Mouse (Mus musculus): Measurements from ENCODE around the gene N4bp2l2.
"Not testable (repeated sequence)": the region's sequence is repeated elsewhere in the genome, so short reads cannot be mapped to it uniquely, and the experiment has no call there.

N4bp2l2 gene

DNA sequence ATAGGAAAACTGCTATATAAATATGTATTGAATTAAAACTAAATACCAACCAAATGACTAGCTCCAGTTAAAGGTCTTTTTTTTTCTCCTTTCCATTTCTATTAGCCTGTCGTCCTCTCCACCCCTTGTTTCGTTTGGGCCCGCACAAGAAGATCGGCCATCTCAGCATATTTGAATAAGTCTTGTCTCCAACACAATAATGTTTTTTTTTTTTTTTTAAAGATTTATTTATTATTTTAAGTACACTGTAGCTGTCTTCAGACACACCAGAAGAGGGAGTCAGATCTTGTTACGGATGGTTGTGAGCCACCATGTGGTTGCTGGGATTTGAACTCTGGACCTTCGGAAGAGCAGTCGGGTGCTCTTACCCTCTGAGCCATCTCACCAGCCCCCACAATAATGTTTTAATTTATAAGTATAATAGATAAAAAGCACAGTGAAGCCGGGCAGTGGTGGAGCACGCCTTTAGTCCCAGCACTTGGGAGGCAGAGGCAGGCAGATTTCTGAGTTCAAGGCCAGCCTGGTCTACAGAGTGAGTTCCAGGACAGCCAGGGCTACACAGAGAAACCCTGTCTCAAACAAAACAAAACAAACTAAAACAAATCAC is at the start of gene N4bp2l2:
TSS of gene N4bp2l2 (minus strand) at position 51 of the 607 bp plus-strand sequence.
- DNase-seq, result not testable (repeated sequence)

DNA sequence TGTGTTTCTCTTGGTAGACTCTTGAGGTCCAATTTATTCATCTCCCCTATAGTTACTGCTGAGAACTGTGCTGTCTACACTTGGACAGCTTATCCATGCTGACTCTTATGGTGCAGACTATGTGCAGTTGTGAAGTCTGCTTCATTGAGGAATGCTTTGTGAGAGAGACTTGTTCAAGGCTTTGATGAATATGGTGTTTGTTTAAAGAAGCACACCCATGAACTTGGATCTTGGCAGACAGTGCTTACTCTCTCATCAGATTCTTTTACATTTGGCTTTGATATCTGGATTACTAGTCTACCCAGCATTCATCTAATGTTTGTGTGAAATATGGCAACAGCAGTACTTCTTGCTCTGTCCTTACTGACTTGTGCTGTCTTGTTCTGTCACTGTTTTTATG is 47.4 kb upstream of the N4bp2l2 start:
- DNase-seq, result peak; percentile 52

DNA sequence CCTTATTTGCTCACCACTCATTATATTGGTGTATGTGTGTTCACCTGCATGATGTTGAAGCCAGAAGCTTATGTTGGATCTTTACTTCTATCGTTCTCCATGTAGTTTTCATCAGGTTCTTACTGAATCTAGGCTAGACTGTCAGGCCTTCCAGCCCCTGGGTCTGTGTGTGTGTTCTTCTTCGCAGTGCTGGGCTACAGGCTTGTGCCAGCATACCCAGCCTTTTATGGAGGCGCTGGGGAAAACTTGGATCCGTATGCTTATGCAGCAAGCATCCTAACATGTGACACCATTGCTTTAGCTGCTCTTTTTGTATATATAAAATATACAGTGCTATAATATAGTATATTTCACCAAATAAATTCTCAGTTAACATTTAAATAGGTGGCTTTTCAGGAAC is 45.5 kb upstream of the N4bp2l2 start:
- no peak for DNase-seq

DNA sequence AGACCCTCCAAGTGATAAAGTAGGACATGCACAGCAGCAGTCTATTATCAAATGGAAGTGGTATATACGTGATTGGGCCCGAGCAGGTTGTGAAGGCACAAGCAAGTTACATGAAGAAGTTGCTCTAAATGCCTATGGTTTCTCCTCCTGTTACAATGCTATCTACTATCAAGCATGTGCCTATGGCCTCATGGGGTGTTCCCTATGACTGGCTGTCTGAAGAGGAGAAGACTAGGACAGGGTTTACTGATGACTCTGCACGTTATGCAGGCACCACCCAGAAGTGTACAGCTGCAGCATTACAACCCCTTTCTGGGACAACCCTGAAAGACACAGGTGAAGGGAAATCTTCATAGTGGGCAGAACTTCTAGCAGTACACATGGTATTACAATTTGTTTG is 41.2 kb upstream of the N4bp2l2 start:
- not testable (repeated sequence) for DNase-seq

DNA sequence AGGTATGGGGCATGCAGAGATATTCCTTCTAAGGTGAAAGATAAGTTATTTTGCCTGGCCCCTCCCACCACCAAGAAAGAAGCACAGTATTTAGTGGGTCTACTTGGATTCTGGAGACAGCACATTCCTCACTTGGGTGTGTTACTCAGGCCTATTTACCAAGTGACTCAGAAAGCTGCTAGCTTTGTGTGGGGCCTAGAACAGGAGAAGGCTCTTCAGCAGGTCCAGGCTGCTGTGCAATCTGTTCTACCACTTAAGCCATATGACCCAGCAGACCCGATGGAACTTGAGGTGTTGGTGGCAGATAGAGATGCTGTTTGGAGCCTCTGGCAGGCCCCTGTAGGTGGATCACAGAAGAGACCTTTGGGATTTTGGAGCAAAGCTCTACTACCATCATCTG is 40.7 kb upstream of the N4bp2l2 start:
- not testable (repeated sequence) for DNase-seq

DNA sequence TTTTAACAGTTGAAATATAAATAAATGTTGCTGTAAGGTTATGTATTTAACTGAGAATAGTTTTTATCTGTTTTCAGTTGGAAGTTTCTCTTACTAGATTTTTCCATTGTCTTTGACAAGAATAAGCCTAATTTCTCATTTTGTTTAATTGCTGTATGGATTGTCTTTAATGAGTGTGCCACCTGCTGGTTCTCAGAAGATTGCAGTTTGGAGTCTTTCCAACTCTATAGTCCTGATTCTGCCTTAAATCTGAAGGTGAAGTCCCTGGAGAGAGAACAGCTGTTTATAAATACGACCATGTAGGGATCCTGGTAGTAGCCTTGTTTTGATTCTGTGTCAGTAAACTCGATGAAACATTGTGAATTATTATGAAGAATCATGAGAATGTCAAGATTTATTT is 36.7 kb upstream of the N4bp2l2 start:
- peak; percentile 54 for DNase-seq

DNA sequence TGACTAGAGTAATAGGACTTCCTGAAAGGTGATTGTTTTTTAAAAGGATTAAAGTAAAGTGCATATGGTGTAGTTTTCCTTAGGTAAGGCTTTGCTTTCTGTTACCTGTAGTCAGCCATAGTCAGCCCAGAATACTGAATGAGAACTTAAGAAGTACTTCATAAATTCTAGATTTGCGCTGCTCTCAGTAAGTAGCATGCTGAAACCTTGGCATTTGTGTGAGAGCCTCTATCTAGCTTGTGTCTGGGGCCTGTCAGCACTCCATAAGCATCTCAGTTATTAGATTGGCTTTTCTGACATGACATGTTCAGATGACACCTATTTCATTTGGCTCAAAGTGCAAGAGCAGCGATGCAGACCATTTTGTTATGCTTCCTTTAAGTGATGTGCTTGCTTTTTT is 27.3 kb upstream of the N4bp2l2 start:
- no peak for DNase-seq

DNA sequence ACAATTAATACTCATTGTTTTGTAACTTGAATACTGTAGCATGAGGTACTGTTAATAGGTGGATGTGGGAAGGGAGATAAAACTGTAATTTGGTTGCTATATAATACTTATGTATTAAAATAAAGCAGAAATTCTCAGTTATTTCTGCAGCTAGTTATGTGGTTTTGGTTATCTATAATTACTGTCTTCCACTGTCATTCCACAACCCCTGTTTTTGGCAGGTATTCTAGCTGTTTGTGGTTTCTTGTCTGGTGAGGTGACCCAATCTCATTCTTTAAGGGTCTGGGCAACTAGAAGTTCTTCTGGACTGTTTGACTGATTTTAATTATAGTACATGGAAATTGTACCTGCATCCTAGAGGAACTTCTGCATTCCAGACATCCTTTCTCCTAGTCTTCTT is 24.7 kb upstream of the N4bp2l2 start:
- no peak for DNase-seq

DNA sequence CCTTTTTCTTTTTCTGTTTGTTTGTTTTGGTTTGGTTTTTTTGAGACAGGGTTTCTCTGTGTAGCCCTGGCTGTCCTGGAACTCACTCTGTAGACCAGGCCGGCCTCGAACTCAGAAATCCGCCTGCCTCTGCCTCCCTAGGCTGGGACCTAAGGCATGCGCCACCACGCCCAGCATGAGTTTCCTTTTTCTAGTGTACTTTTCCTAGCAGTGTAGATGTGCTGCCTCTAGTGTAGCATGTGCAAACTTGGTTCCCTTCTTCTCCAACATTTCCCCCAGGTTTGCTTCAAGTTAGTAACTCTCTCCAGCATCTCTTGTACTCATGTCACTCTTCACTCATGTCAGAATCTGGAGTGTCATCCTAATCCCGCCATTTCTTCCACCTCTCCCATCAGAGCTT is 16.9 kb upstream of the N4bp2l2 start:
- DNase-seq, result not testable (repeated sequence)

DNA sequence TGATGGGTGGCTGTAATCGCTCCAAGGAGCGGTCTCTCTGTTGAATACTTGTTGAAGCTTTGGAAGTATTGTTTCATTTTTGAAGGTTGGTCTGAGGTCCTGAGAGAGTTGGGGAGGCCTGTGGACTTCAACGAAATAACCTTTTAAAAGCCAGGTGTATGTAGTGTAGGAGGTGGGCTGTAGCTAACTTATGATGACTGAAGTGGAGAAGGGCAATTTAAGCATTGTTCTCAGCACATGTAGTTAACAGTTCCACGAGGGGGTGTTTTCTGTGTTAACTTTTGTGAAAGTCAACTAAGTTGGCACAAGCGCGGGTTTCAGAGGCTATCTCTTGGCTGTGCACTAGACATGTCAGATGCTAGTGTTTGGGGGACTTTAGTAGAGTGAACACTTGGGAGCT is 8.9 kb upstream of the N4bp2l2 start:
- no peak for DNase-seq

DNA sequence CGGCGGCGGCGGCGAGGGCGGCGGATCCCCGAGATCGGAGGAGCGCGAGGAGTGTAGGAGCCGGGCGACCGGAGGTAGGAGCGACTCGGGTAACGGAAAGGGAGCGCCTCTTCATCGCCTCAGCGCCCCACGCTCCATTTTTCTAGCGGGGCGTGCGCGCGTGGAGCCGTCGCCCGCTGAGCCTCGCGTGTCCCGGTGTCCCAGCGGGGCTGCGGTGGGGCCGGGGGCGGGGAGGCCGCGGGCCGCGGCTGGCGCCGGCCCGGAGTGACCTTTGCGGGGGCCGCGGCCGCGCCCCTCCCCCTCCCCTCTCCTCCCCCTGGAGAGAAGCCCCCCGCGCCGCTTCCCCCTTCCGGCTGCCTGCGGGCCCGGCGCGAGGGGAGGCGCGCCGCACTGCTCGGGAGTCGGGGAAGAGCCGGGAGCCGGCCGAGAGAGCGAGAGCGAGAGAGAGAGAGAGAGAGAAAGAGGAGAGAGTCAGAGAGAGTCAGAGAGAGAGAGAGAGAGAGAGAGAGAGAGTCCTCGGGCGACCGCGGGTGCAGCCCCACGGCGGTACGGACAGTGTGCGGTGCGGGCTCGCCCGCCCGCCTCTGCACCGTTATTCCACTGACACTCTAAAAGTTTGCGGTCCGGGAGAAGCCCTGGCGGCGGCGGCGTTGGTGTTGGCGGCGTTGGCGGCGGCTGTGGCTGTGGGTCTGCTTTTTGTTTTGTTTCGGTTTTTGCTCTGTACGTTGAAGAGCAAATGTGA is 8.1 kb upstream of the N4bp2l2 start:
- DNase-seq, result peak; percentile 36

DNA sequence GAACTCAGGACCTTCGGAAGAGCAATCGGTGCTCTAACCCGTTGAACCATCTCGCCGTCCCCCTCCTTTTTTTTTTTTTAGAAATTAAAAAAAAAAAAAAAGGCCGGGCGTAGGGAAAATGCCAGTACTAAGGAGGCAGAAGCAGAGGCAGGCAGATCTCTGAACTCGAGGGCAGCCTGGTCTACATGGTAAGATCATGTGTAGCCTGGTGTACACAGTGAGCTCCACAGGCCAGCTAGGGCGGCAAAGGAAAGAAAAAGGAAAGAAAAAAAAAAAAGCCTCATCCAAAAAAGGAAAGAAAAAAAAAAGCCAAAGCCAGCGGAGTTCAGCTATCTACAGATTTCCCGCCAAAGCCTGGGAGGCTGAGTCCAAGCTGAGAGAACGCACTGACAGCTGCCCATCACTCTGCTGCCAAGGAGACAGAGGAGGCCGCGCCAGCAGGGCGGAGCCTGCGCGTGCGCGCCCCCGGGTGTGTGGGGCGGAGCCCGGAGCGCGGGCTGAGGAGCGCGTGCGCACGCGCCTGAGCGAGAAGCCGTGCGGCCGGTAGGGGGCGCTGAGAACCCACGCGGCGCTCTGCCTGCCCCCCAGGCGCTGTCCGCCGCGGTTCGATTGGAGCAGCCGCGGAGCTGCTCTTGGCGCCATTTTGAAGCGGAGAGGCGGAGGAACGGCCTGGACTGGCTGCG is 7.3 kb upstream of the N4bp2l2 start, which contains the start of gene Pds5b:
TSS of gene Pds5b (plus strand) at position 587 of the 683 bp plus-strand sequence.
- DNase-seq, result peak; percentile 94

DNA sequence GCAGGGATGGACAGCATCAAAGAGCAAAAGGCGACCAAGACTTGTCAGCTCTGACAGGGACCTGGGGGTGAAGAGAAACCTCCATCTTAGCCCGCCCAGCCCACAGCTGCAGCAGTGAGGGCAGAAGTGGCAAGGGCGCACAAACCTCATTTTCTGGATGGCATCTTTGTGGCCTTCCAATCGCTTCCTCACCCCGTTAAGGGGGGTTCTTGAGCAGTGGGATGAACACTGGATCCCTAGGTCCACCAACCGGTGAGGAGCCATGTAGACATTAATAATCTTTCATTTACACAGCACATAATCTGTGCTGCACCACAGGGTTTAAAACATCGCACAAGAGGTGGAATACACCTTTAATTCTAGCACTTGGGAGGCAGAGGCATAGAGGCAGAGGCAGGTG is 6.4 kb upstream of the N4bp2l2 start:
- DNase-seq, result no peak

DNA sequence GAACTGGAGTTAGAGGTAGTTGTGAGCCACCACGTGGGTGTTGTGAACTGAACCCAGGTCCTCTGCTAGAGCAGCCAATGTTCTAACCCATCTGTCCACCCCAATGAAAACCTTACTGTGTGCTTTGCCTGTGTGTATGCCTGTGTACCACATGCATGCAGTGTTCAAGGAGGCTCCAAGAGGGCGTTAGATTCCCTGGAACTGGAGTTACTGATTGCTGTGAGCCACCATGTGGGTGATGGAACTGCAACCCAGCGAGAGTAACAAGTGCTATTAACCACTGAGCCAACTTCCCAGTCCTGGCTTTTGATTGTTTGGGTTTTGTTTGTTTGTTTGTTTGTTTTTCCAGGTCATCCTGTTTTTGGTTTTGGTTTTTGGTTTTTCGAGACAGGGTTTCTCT is 2.7 kb upstream of the N4bp2l2 start:
- no peak for DNase-seq

DNA sequence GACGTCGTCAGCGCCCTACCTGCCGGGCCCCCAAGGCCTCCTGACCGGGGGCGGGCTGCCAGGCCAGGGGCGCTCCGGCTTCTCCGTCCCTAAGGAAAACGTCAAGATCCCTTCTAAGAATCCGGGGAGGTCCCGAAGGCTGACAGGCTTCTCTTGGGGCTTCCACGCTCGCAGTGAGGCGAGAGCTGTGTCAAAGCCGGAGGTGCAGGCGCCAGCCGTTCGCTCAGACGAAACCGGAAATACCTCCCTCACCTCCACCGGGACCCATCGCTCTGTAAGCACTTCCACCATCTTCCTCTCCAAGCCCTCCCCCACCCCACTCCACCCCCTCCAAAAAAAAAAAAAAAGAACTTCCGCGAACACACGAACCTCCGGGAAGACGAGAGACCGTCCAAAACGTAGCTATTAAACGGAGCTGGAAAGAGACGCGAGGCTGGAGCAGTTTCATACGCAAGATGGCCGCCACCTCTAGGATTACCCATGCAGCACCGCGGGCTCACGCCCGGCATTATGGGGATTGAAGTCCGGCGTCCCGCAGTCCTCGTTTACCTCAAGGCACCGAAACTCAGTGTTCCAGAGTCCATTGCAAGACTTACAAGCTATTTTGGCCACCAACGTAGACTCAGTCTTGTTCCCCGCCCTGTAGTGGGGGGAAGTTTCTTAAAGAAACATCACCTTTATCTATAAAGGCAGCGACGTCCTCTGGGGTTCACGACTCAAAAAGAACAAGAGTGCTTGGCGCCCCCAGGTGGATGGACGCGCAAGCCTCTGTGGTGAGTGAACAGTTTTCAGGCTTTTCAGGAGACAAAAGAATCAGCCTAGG is 640 bp downstream of the N4bp2l2 start:
- peak; percentile 97 for DNase-seq

DNA sequence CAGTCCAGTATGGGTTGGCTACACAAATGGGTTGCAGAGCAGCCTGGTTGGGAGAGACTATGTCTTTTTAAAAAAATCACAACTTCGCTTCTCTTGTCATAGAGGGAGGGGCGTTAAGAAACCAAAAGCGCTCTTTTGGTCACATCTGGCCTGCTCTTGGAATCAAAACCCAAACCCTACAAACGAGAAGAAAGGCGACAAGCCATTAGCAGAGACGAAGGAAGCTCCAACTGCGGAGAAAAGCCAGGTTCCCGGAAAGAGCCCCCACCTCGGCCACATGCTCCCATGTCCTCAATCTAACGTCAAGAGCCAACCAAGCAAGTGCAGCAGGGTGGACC is 1.2 kb downstream of the N4bp2l2 start:
- no peak for DNase-seq

DNA sequence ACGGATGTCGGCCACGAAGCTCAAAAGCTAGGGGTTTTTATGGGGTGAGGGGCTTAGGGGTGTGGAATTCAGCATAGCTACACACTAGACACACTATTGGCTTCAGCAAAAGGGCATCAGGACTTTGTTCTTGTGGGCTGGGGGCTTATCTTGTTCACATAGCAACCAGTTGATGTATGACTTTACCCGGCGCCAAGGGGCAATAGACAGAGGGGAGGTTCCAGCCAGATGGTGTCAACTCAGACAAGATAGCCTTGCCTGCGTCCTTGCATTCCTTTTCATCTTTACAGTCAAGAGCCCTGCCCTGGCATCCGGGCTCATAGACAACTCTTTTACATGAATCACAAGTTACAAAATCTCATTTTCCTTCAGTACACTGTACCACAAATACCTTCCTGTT is 2.1 kb downstream of the N4bp2l2 start:
- DNase-seq, result not testable (repeated sequence)

DNA sequence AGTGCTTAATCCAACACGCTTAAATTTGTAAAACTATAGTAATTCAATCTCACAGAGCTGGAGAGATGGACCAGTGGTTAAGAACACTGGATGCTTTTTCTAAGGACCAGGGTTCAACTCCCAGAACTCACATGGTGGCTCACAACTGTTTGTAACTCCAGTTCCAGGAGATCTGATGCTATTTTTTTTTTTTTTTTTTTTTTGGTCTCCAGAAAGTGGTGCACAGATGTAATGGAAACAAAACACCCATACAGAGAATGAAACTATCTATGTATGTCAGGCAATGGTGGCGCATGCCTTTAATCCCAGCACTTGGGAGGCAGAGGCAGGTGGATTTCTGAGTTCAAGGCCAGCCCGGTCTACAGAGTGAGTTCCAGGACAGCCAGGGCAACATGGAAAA is 5.7 kb downstream of the N4bp2l2 start:
- DNase-seq, result not testable (repeated sequence)

DNA sequence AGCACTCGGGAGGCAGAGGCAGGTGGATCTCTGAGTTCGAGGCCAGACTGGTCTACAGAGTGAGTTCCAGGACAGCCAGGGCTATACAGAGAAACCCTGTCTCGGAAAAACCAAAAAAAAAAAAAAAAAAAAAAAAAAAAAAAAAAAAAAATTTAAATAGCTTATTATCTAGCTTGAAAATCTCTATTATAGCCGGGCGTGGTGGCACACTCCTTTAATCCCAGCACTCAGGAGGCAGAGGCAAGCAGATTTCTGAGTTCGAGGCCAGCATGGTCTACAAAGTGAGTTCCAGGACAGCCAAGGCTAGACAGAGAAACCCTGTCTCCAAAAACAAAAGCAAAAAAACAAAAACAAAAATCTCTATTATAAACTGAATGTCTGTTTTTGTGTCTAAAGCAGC is 6.6 kb downstream of the N4bp2l2 start:
- not testable (repeated sequence) for DNase-seq

DNA sequence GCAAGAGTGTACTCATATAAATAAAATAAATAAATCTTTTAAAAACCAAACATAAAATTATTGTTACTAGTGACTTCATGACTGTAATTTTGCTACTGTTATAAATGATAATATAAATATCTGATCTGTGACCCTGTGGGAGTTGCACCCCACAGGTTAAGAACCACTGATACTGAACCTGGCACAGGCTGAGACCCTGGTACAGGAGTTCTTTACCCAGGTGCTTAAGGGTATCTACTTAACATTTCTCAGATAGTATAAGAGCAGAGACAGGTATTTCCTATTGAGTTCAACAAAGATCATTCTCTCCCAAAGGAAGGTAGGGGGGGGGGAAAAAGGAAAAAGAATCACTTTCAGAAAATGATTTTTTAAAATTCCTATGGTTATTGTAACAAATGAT is 11.4 kb downstream of the N4bp2l2 start:
- no peak for DNase-seq

DNA sequence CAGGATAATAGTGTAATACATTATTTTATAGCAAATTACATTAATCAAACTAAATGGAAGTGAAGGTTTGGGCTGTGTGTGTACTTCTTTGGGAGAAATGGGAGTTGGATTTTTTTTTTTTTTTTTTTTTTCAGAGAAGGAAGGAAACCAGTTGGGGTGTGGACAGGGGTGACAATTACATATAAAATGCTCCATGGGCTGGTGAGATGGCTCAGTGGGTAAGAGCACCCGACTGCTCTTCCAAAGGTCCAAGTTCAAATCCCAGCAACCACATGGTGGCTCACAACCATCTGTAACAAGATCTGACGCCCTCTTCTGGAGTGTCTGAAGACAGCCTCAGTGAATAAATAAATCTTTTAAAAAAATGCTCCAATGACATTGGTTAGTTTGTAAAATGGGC is 13.4 kb downstream of the N4bp2l2 start:
- no peak for DNase-seq

DNA sequence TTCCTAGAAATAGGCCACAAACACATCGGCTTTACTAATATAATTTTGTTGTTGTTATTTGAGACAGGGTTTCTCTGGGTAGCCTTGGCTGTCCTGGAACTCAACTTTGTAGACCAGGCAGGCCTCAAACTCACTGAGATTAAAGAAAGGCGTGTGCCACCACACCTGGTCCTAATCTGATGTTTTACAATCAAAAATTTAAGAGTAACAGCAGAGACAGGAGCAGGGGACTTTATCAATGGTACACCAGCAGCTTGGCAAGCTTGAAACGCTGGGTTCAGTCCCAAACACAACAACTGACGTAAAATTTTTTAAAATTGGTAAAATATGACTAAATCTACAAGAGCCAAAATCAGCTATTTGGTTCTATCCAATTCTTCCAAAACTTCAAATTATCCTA is 21.1 kb downstream of the N4bp2l2 start:
- no peak for DNase-seq

DNA sequence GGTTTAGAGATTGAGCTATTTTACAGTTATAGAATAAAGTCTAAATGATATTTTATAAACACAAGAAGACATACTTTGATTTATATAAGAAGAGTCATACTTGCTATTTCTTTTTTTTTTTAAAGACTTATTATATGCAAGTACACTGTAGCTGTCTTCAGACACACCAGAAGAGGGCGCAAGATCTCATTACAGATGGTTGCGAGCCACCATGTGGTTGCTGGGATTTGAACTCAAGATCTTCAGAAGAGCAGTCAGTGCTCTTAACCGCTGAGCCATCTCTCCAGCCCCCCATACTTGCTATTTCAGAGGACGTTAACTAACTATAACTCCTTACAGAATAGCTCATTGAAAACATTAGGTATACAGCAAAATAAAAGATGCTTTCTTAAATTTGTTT is 22.6 kb downstream of the N4bp2l2 start:
- DNase-seq, result not testable (repeated sequence)
